Mouse (Mus musculus) neural tube, embryonic 11.5 days (tissue): ENCODE measurements around the gene Cnn2. TPM values are rescaled to one million over a fixed set of nuclear protein-coding genes. Genes with fewer than 3 reads are reported as not detected.
A peak's percentile ranks its signal among the peaks of the same experiment; 100 is the strongest.

Experiments
- ATAC-seq: fragments of 200-750 bp; cut with Nextera tagmentation; 2 replicates; pipeline ENCODE4 v1.8.0; 2017; ENCODE audit warnings: moderate number of reproducible peaks, mild to moderate bottlenecking, moderate TSS enrichment, moderate library complexity; ENCODE audit not compliant: insufficient read depth, low FRiP score, low TSS enrichment
- DNase-seq: peaks from one replicate; pipeline ENCODE4 v3.0.0-alpha.2; 2015; ENCODE audit warnings: low spot score
- H3K27ac ChIP-seq: fragments of 300-500 bp; sonication (generic); 2 replicates; pipeline ENCODE4 v1.5.1; 2014; ENCODE audit warnings: low read depth, mild to moderate bottlenecking, low read length
- H3K27me3 ChIP-seq: fragments of 300-500 bp; sonication (generic); 2 replicates; pipeline ENCODE4 v1.6.1; 2014; ENCODE audit warnings: mild to moderate bottlenecking, low read length, mixed read lengths; ENCODE audit not compliant: control insufficient read depth, insufficient read depth
- H3K36me3 ChIP-seq: fragments of 300-500 bp; sonication (generic); 2 replicates; pipeline ENCODE4 v1.6.1; 2014; ENCODE audit warnings: mild to moderate bottlenecking, low read length, moderate library complexity, mixed read lengths; ENCODE audit not compliant: control insufficient read depth, insufficient read depth
- H3K4me1 ChIP-seq: fragments of 300-500 bp; sonication (generic); 2 replicates; pipeline ENCODE4 v1.6.1; 2014; ENCODE audit warnings: low read length, mixed read lengths; ENCODE audit not compliant: control insufficient read depth, insufficient read depth
- H3K4me2 ChIP-seq: fragments of 300-500 bp; sonication (generic); 2 replicates; pipeline ENCODE4 v1.6.1; 2014; ENCODE audit warnings: low read depth, mild to moderate bottlenecking, moderate library complexity
- H3K4me3 ChIP-seq: fragments of 300-500 bp; sonication (generic); 2 replicates; pipeline ENCODE4 v1.5.1; 2014; ENCODE audit warnings: low read depth, low read length
- H3K9ac ChIP-seq: fragments of 300-500 bp; sonication (generic); 2 replicates; pipeline ENCODE4 v1.6.1; 2014; ENCODE audit warnings: mild to moderate bottlenecking, low read length
- H3K9me3 ChIP-seq: fragments of 300-500 bp; sonication (generic); 2 replicates; pipeline ENCODE4 v1.6.1; 2016; ENCODE audit warnings: low read length; ENCODE audit not compliant: control insufficient read depth
- WGBS: fragments of 180-500 bp; shearing (Covaris S2); extraction: QIAGEN DNeasy Blood & Tissue Kit; methylation state at CpG from one replicate; pipeline ENCODE4 v1.1.7; 2014; 5-methylcytosine and 5-hydroxymethylcytosine counted together
- polyA plus RNA-seq: library from polyadenylated mRNA; unstranded; fragments of >200 nt; fragmentation: Nextera tagmentation; extraction: Ambion mirVana; gene quantifications from 2 replicates; pipeline ENCODE4 v1.2.1, GENCODE M21; 2014

Gene Cnn2
- polyA plus RNA-seq, 1 experiment from 2014 or later, result 167 TPM

DNA sequence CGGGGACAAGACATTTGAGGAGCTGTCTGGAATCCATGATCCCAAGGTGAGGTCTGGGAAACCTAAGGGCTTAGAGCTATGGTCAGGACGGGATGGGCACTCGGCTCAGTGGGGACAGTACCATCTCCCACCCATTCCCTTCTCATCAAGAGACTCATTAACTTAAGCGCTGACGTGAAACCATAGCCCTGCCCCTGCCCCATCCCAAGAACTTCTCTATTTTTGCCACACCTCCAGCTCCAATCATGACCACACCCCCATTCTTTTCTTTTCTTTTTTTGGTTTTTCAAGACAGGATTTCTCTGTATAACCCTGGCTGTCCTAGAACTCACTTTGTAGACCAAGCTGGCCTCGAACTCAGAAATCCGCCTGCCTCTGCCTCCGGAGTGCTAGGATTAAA is 13.7 kb upstream of the Cnn2 start:
- Histone ChIP-seq H3K4me1 (no peaks in the 10 kb centered on the region), H3K27ac (no peak overlapping the region), H3K36me3 (peaks cover 35% of the 10 kb centered on the region), H3K9me3 (no peaks in the 10 kb centered on the region), H3K4me3 (no peak overlapping the region), H3K27me3 (peaks cover 23% of the 10 kb centered on the region), H3K4me2 (no peak overlapping the region), H3K9ac (no peak overlapping the region)
- DNase-seq (no peak), ATAC-seq (no peak)
- WGBS, result 91% methylated on average over 8 of the region's 8 CpGs

DNA sequence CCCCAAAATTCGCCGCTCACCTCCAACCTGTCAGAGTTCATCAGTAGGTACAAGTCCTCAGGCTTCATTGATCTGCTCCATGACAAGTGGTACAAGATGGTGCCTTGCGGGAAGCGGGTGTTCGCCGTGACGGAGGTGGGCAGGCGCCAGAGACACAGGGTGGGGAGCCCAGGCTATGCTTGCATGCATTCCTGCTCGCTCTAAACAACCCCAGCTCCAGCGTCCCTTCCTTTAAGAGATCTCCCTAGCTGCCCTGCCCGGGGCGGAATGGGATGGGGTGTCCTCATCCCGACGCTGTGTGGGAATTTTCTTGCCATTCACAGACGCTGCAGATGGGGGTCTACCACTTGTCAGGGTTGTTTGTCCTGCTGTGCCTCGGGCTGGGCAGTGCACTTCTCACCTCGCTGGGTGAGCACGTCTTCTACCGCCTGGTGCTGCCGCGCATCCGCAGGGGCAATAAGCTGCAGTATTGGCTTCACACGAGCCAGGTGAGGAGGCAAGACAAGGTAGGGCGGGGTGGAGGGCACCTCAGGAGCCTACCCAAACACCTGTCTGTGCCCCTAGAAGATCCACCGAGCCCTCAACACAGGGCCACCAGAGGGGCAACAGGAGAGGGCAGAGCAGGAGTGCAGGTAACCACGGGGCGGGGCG is 12.2 kb upstream of the Cnn2 start:
- Histone ChIP-seq H3K9ac (no peak overlapping the region), H3K9me3 (no peaks in the 10 kb centered on the region), H3K4me3 (no peak overlapping the region), H3K27ac (no peak overlapping the region), H3K36me3 (peaks cover 37% of the 10 kb centered on the region), H3K4me1 (no peaks in the 10 kb centered on the region), H3K4me2 (no peak overlapping the region), H3K27me3 (peaks cover 10% of the 10 kb centered on the region)
- DNase-seq (no peak), ATAC-seq (no peak)
- WGBS, result 82% methylated on average over 26 of the region's 28 CpGs

DNA sequence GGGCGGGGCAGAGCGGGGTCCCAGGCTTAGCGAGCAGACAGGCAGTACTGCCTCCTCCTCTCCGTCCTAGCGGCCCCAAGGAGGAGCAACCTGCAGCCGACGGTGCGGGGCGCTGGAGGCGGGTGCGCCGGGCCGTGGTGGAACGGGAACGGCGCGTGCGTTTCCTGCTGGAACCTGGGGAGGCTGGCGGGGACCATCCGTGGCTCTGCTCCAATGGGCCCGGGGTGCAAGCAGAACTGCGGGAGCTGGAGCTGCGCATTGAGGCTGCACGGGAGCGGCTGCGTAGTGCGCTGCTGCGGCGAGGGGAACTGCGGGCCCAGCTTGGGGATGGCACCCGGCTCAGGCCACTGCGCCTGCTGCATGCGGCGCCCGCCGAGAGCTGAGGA is 11.7 kb upstream of the Cnn2 start:
- ATAC-seq (no peak), DNase-seq (no peak)
- no peak overlapping the region for H3K4me3 ChIP-seq
- H3K27me3 ChIP-seq, result peaks cover 4% of the 10 kb centered on the region
- no peak overlapping the region for H3K27ac ChIP-seq
- no peak overlapping the region for H3K4me2 ChIP-seq
- no peak overlapping the region for H3K9ac ChIP-seq
- 71% methylated on average over 31 of the region's 36 CpGs for WGBS
- peaks cover 37% of the 10 kb centered on the region for H3K36me3 ChIP-seq
- no peaks in the 10 kb centered on the region for H3K4me1 ChIP-seq
- H3K9me3 ChIP-seq, result no peaks in the 10 kb centered on the region

DNA sequence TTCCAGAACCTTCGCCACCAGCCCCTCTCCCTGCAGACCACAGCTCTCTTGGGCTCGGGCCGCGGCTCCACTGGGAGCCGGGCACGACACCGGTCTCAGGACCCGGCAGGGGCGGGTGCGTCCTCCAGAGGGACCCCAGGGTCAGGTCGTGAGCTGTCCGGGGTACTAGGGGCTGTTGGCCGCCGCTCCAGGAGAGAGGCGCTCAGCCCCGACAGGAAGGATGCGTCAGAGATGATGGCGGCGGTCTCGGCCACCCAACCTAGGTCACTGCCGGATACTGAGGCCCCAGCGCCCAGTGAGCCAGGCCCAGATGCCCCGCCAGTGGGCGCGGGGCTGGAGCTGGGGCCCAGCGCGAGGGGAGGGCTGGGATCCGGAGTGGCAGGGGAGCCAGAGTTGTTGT is 11.1 kb upstream of the Cnn2 start:
- H3K27me3 ChIP-seq, result no peaks in the 10 kb centered on the region; the same call in 1 of the 2 replicates
- DNase-seq (no peak), ATAC-seq (no peak)
- 0 out of 2 replicates have a peak, but pooled peaks cover under 1% of the 10 kb centered on the region for H3K4me1 ChIP-seq
- no peak overlapping the region for H3K9ac ChIP-seq
- no peak overlapping the region for H3K4me3 ChIP-seq
- WGBS, result 75% methylated on average over 28 of the region's 28 CpGs
- no peak overlapping the region for H3K4me2 ChIP-seq
- H3K27ac ChIP-seq, result no peak overlapping the region
- H3K9me3 ChIP-seq, result no peaks in the 10 kb centered on the region
- H3K36me3 ChIP-seq, result peaks cover 37% of the 10 kb centered on the region

DNA sequence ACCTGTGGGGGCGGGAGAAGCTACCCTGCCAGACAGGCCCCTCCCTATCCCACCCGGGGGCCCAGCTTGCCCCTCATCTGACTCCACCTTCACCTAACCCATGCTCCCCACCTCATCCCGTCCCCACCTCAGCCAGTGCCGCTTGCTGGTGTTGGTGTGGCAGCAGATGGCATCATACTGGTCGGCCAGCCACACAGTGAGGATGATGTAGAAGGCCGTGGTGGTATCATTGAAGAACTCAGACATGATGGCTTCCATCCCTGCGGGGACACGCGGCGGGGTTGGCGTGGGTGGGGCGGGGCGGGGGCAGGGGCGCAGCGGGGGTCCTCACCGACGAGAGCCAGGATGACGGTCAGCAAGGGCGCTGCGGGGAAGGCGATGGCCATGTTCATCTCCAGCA is 10.3 kb upstream of the Cnn2 start:
- no peak overlapping the region for H3K4me2 ChIP-seq
- peaks cover 37% of the 10 kb centered on the region for H3K36me3 ChIP-seq
- ATAC-seq (no peak), DNase-seq (no peak)
- no peak overlapping the region for H3K4me3 ChIP-seq
- H3K4me1 ChIP-seq, result peaks cover 8% of the 10 kb centered on the region
- WGBS, result 97% methylated on average over 20 of the region's 21 CpGs
- no peak overlapping the region for H3K9ac ChIP-seq
- H3K9me3 ChIP-seq, result no peaks in the 10 kb centered on the region
- no peaks in the 10 kb centered on the region for H3K27me3 ChIP-seq
- no peak overlapping the region for H3K27ac ChIP-seq

DNA sequence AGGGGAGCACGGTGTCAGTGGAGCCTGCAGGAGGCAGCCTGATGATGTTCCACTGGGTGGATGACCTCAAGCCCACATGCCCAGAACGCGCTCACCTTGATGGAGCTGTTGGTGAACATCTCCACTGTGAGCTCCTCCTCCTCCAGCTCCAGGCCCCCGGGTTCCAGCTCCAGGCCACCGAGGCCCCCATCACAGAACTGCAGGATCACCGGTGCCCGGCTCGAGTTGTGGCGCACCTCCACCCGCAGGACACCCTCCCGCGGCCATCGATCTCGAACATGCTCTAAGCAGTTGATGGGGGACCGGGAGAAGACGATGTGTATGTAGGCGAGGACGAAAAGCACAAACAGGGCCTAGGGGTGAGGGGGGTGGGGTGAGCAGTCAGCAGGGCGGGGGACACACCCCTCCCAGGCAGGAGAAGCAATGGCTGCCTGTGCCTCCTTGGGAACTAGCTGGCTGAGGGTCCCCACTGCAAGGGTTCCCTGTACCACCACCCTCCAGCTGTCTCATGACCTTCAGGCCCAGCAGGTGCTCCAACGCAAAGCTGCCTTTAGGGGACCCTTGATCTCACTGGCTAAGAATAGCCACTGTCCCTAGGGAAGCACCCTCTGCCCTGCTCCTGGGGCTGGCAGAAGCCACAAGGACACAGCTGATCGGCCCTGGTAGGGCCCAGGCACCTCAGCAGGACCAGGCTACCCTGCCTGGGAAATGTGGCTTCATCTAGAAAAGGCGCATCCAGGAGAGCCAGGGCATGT is 8.8 kb upstream of the Cnn2 start:
- no peaks in the 10 kb centered on the region for H3K27me3 ChIP-seq
- H3K4me2 ChIP-seq, result no peak overlapping the region
- 92% methylated on average over 22 of the region's 22 CpGs for WGBS
- no peaks in the 10 kb centered on the region for H3K9me3 ChIP-seq
- DNase-seq (no peak), ATAC-seq (no peak)
- peaks cover 13% of the 10 kb centered on the region for H3K4me1 ChIP-seq
- H3K4me3 ChIP-seq, result no peak overlapping the region
- no peak overlapping the region for H3K27ac ChIP-seq
- H3K36me3 ChIP-seq, result peaks cover 37% of the 10 kb centered on the region
- no peak overlapping the region for H3K9ac ChIP-seq

DNA sequence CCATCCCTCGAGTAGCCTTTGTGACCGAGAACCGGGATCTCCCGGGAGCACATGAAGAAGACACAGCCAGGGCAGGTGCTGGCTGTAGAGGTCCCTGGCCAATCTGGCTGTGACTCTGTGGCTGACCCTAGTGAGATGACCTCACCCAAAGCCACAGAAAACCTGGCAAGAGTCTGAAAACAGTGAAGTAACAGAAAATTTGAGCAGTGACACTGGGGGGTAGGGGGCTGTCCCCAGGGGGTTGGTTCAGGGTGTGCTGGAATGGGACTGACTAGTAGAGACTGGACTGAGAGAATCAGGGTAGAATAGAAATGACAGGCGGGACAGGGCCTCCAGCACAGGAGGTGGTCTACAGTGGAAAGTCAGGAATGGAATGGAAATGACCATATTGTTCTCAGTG is 5.2 kb upstream of the Cnn2 start:
- Histone ChIP-seq H3K36me3 (peaks cover 8% of the 10 kb centered on the region), H3K4me2 (peak overlapping the region; percentile 79), H3K9me3 (no peaks in the 10 kb centered on the region), H3K4me3 (peak overlapping the region; percentile 86), H3K9ac (peak overlapping the region; percentile 89), H3K27me3 (peaks cover 12% of the 10 kb centered on the region), H3K27ac (no peak overlapping the region), H3K4me1 (peaks cover 20% of the 10 kb centered on the region)
- ATAC-seq (no peak), DNase-seq (no peak)
- WGBS, result 77% methylated on average over 5 of the region's 5 CpGs

DNA sequence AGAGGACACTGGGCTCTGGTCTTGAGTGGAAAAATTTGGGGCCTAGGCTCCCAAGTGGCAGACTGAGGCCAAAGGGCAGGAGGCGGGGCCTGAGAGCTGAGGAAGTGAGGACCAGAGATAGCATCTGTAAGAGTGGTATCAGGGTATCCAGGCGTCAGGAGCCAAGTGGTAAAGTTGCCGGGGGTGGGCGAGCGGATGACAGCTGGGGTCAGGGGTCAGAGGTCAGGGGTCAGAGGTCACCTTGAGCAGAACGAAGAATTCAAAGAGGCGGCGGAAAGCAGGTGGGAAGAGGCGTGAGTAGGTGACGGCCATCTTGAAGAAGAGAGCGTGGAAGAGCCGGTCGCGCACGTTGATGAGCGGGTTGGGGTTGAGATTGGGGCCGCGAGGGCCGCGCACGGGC is 4.7 kb upstream of the Cnn2 start:
- Histone ChIP-seq H3K36me3 (peaks cover 5% of the 10 kb centered on the region; the same call in 1 of the 2 replicates), H3K4me3 (peak overlapping the region; percentile 86), H3K9ac (peak overlapping the region; percentile 89), H3K4me1 (peaks cover 20% of the 10 kb centered on the region), H3K9me3 (no peaks in the 10 kb centered on the region), H3K27me3 (peaks cover 16% of the 10 kb centered on the region), H3K4me2 (peak overlapping the region; percentile 79), H3K27ac (peak overlapping the region; percentile 87)
- WGBS, result under 1% methylated on average over 13 of the region's 21 CpGs
- DNase-seq, result peak; percentile 58
- ATAC-seq, result no peak
